Mouse (Mus musculus): Measurements from ENCODE around the gene Zfp810. TPM values are rescaled to one million over a fixed set of nuclear protein-coding genes. Genes with fewer than 3 reads are reported as not detected.

Zfp810 gene
- total RNA-seq, 2 experiments from 2014 or later: 6.3 to 8.2 TPM

- DNase-seq: no peak
- intact Hi-C loops (cut with DNase I): no loop called here
Observed at GRCm38 (mm10) chr9:22261594-22261993, 45.9 kb downstream of the Zfp810 start.

GRCm38 (mm10) chr9:22260092-22260422 is 47.4 kb downstream of the Zfp810 start:
- intact Hi-C loops (cut with DNase I): no loop called here
- no peak for DNase-seq

- peak; percentile 46 to 49 for DNase-seq
- intact Hi-C loops (cut with DNase I): no loop called here
Observed at GRCm38 (mm10) chr9:22259184-22260091, 48.0 kb downstream of the Zfp810 start, which contains the start of gene Zfp599. TSS of gene Zfp599 (minus strand) at chr9:22259895.

- DNase-seq: no peak
- intact Hi-C loops (cut with DNase I): no loop called here
Observed at GRCm38 (mm10) chr9:22258784-22259183, 48.7 kb downstream of the Zfp810 start.

GRCm38 (mm10) chr9:22256579-22256978 is 50.9 kb downstream of the Zfp810 start:
- intact Hi-C loops (cut with DNase I): no loop called here

GRCm38 (mm10) chr9:22244242-22244641 is 63.2 kb downstream of the Zfp810 start:
- intact Hi-C loops (cut with DNase I): no loop called here
- DNase-seq: no peak

More at GRCm38 (mm10) chr9:22256579-22256978, 50.9 kb downstream of the Zfp810 start:
- no peak for DNase-seq

- intact Hi-C loops (cut with DNase I): no loop called here
- DNase-seq: no peak
Observed at GRCm38 (mm10) chr9:22240001-22240400, 67.4 kb downstream of the Zfp810 start.

GRCm38 (mm10) chr9:22230556-22230955 is 76.9 kb downstream of the Zfp810 start:
- DNase-seq: no peak
- intact Hi-C loops (cut with DNase I): loop anchor here (2.0 to 5.0 kb wide), 2 partner anchors 157 to 178 kb away; partner anchors contain the start of gene Anln

- DNase-seq: no peak
- intact Hi-C loops (cut with DNase I): loop anchor here (2.0 to 5.0 kb wide), 2 partner anchors 157 to 179 kb away; partner anchors contain the start of gene Anln
Observed at GRCm38 (mm10) chr9:22230061-22230460, 77.4 kb downstream of the Zfp810 start.

- intact Hi-C loops (cut with DNase I): loop anchor here (2.0 to 10.0 kb wide), 4 partner anchors 78 to 179 kb away; partner anchors contain the start of genes Anln, Ecsit and Zfp810
- DNase-seq: no peak
Observed at GRCm38 (mm10) chr9:22229386-22230026, 77.9 kb downstream of the Zfp810 start.

GRCm38 (mm10) chr9:22226846-22227245 is 80.6 kb downstream of the Zfp810 start:
- DNase-seq: peak; percentile 46 to 68
- intact Hi-C loops (cut with DNase I): loop anchor here (5.0 to 10.0 kb wide), 2 partner anchors 80 to 142 kb away; partner anchors contain the start of genes Ecsit and Zfp810

Other genes starting within 250 kb of the Zfp810 start
- not detected for gene Gm49318, start 236.4 kb downstream of the Zfp810 start, total RNA-seq (2021)
- gene Zfp653, start 236.3 kb downstream of the Zfp810 start, total RNA-seq (2021): 1 to 10 TPM; 4.4 to 5.2 TPM
- gene Ecsit, start 222.2 kb downstream of the Zfp810 start, total RNA-seq (2021): 100 to 1,000 TPM; 103 to 106 TPM
- gene Cnn1, start 208.4 kb downstream of the Zfp810 start, total RNA-seq (2021): 1 to 10 TPM; 7.3 to 8.8 TPM
- gene Elof1, start 190.5 kb downstream of the Zfp810 start, total RNA-seq (2021): 10 to 100 TPM; 37.1 to 37.8 TPM
- 1 to 10 TPM; 1.6 to 2.3 TPM for gene Acp5, start 171.9 kb downstream of the Zfp810 start, total RNA-seq (2021)
- gene Pigyl, start 150.8 kb downstream of the Zfp810 start, total RNA-seq (2021): 10 to 100 TPM; 48.3 to 52.6 TPM
- under 1 TPM in 1 of 2 experiments, not detected in 1; 0.22 TPM for gene Zfp872, start 119.6 kb downstream of the Zfp810 start, total RNA-seq (2021)
- 10 to 100 TPM; 33.4 to 33.7 TPM for gene Zfp809, start 81.9 kb downstream of the Zfp810 start, total RNA-seq (2021)
- gene Zfp599, start 47.8 kb downstream of the Zfp810 start, total RNA-seq (2021): under 1 TPM; 0.25 to 0.35 TPM
- 1 to 10 TPM; 1.6 to 2.1 TPM for gene Anln, start 81.5 kb upstream of the Zfp810 start, total RNA-seq (2021)
- under 1 TPM; 0.47 to 0.57 TPM for gene 9530077C05Rik, start 103.9 kb upstream of the Zfp810 start, total RNA-seq (2021)
- gene Gm17545, start 146.6 kb upstream of the Zfp810 start, total RNA-seq (2021): not detected
- gene Rp9, start 162.1 kb upstream of the Zfp810 start, total RNA-seq (2021): 10 to 100 TPM; 42.7 to 42.9 TPM
- 10 to 100 TPM; 11.8 to 14.0 TPM for gene Bbs9, start 168.1 kb upstream of the Zfp810 start, total RNA-seq (2021)